Mouse (Mus musculus): ENCODE results near the gene Atg101. TPM values are rescaled to one million over a fixed set of nuclear protein-coding genes. Genes with fewer than 3 reads are reported as not detected.

Gene Atg101
- polyA plus RNA-seq, 1 experiment = 37.6 TPM

DNA sequence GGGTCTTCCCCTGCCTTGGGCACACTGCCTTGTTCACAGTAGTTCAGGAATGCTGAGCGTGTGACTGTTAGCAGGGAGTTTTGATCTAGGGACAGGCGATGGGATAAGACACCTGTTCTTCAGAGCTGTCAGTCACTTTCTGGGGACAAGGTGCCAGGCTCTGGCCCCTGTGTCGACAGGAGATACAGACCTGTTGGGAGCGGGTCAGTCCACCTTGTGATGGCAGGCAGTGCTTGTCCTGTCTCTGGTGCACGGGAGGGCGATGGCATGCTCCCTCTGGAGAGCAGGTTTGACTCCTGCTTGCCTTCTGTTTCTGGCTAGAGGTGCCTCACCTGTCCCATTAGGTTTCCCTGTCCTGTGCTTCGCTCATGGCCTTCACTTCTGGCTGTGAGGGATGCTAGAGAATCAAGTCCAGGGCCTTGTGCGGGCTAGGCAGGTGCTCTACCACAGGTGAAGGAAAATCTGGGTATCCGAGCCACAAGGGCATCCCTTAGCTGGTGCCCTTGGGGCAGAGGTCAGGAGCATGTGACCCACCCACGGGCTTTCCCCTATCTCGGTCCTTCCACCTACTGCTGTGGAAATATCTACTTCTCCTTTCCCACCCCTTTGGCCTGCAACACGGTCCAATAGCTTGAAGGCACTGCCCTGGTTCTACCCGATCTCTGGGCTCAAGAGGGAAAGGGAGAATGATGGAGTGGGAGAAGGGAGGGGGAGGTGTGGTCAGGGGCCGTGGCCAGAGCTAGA lies 27.4 kb upstream of the Atg101 start:
- TF ChIP-seq CTCF (IDR thresholded peaks at IDR 0.05; ENCODE audit: low read depth, low read length) (no peak), EP300 (IDR thresholded peaks at IDR 0.05; ENCODE audit: insufficient read depth, low read depth, low read length) (no peak), POLR2A (IDR thresholded peaks at IDR 0.05; ENCODE audit: insufficient read depth, low read length) (no peak)
- H3K9me3 ChIP-seq (replicated peaks; ENCODE audit: control insufficient read depth, insufficient read depth, low read length, poor library complexity, severe bottlenecking) = no peaks in the 10 kb centered on the region
- no peak overlapping the region for H3K9ac ChIP-seq (ENCODE audit: low read depth, poor library complexity, severe bottlenecking)
- H3K4me3 ChIP-seq (ENCODE audit: low read depth, low read length) = no peak overlapping the region
- H3K27me3 ChIP-seq (ENCODE audit: control insufficient read depth, insufficient read depth, low read length, poor library complexity, severe bottlenecking) = no peaks in the 10 kb centered on the region
- peaks cover 12% of the 10 kb centered on the region for H3K4me1 ChIP-seq (ENCODE audit: control insufficient read depth, insufficient read depth, low read length)
- no peaks in the 10 kb centered on the region for H3K36me3 ChIP-seq (ENCODE audit: control insufficient read depth, insufficient read depth, low read length, poor library complexity, severe bottlenecking)
- no peak overlapping the region for H3K27ac ChIP-seq (ENCODE audit: insufficient read depth, low read length)

DNA sequence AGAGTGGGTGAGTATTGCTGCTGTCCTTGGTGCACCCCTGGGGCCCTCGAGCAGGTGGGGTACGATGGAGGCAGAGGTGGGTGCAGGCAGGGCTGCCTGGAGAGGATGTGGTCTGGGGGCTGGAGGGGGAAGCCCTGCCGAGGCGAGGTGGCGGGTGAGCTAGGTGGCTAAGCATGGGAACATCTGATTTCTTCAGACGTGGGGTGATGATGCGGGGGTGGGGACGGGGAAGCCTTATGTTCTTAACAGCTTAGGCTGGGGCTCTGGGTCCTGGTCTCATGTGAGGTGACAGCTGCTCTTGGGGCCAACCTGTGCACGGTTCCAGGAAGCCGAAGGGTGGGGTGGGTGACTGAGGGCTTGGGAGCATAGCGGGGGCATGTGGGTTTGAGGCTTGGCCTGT lies 25.7 kb upstream of the Atg101 start:
- H3K4me1 ChIP-seq (ENCODE audit: control insufficient read depth, insufficient read depth, low read length) = peaks cover 14% of the 10 kb centered on the region
- no peak overlapping the region for H3K9ac ChIP-seq (ENCODE audit: low read depth, poor library complexity, severe bottlenecking)
- no peaks in the 10 kb centered on the region for H3K36me3 ChIP-seq (ENCODE audit: control insufficient read depth, insufficient read depth, low read length, poor library complexity, severe bottlenecking)
- H3K4me3 ChIP-seq (ENCODE audit: low read depth, low read length) = no peak overlapping the region
- no peaks in the 10 kb centered on the region for H3K27me3 ChIP-seq (ENCODE audit: control insufficient read depth, insufficient read depth, low read length, poor library complexity, severe bottlenecking)
- no peak overlapping the region for H3K27ac ChIP-seq (ENCODE audit: insufficient read depth, low read length)
- TF ChIP-seq EP300 (IDR thresholded peaks at IDR 0.05; ENCODE audit: insufficient read depth, low read depth, low read length) (no peak), POLR2A (IDR thresholded peaks at IDR 0.05; ENCODE audit: insufficient read depth, low read length) (no peak), CTCF (IDR thresholded peaks at IDR 0.05; ENCODE audit: low read depth, low read length) (no peak)
- no peaks in the 10 kb centered on the region for H3K9me3 ChIP-seq (replicated peaks; ENCODE audit: control insufficient read depth, insufficient read depth, low read length, poor library complexity, severe bottlenecking)

DNA sequence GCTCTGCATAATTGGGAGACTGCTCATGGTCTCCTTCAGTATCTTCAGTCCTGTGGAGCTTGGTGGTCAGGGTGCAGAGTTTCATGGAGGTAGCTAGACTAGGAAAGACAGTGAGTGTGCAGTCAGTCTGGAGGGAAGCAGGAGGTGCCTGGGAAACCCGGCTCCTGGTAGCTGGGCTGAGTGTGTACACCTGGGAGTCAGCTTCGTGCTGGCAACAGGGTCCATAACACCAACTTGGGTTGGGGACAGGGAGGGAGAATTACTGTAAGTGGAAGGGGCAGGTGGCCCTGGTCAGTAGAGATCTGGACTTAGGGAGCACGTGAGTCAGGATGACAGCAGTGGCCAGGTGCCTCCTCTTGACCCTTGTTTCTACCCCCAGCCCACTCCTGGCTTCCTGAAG lies 24.1 kb upstream of the Atg101 start:
- Histone ChIP-seq H3K27ac (ENCODE audit: insufficient read depth, low read length) (no peak overlapping the region), H3K4me1 (ENCODE audit: control insufficient read depth, insufficient read depth, low read length) (peaks cover 14% of the 10 kb centered on the region), H3K27me3 (ENCODE audit: control insufficient read depth, insufficient read depth, low read length, poor library complexity, severe bottlenecking) (no peaks in the 10 kb centered on the region), H3K9me3 (replicated peaks; ENCODE audit: control insufficient read depth, insufficient read depth, low read length, poor library complexity, severe bottlenecking) (no peaks in the 10 kb centered on the region), H3K9ac (ENCODE audit: low read depth, poor library complexity, severe bottlenecking) (no peak overlapping the region), H3K4me3 (ENCODE audit: low read depth, low read length) (no peak overlapping the region), H3K36me3 (ENCODE audit: control insufficient read depth, insufficient read depth, low read length, poor library complexity, severe bottlenecking) (no peaks in the 10 kb centered on the region)
- TF ChIP-seq POLR2A (IDR thresholded peaks at IDR 0.05; ENCODE audit: insufficient read depth, low read length) (no peak), EP300 (IDR thresholded peaks at IDR 0.05; ENCODE audit: insufficient read depth, low read depth, low read length) (no peak), CTCF (IDR thresholded peaks at IDR 0.05; ENCODE audit: low read depth, low read length) (no peak)

DNA sequence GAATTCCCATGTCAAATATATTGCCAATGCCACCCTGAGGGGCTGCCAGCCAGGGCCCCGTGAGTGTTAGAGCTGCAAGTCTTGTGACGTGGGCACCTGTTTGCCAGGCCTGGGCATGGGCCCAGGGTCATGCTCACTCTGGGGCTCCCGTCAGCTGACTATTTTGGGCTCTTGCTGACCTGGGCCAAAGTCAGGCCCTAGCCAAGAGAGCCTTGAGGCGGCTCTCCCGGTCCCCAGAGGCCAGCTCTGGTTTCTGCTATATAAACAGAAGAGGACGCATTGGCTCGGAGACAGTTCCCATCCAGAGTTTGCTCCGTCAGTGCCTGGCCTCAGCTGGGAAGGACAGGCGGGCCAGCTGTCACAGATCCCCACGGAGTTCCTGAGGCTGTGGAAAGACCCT lies 23.7 kb upstream of the Atg101 start:
- no peak overlapping the region for H3K9ac ChIP-seq (ENCODE audit: low read depth, poor library complexity, severe bottlenecking)
- peaks cover 14% of the 10 kb centered on the region for H3K4me1 ChIP-seq (ENCODE audit: control insufficient read depth, insufficient read depth, low read length)
- no peaks in the 10 kb centered on the region for H3K36me3 ChIP-seq (ENCODE audit: control insufficient read depth, insufficient read depth, low read length, poor library complexity, severe bottlenecking)
- no peaks in the 10 kb centered on the region for H3K9me3 ChIP-seq (replicated peaks; ENCODE audit: control insufficient read depth, insufficient read depth, low read length, poor library complexity, severe bottlenecking)
- H3K27ac ChIP-seq (ENCODE audit: insufficient read depth, low read length) = no peak overlapping the region
- no peak overlapping the region for H3K4me3 ChIP-seq (ENCODE audit: low read depth, low read length)
- H3K27me3 ChIP-seq (ENCODE audit: control insufficient read depth, insufficient read depth, low read length, poor library complexity, severe bottlenecking) = no peaks in the 10 kb centered on the region
- TF ChIP-seq CTCF (IDR thresholded peaks at IDR 0.05; ENCODE audit: low read depth, low read length) (no peak), EP300 (IDR thresholded peaks at IDR 0.05; ENCODE audit: insufficient read depth, low read depth, low read length) (no peak), POLR2A (IDR thresholded peaks at IDR 0.05; ENCODE audit: insufficient read depth, low read length) (no peak)

DNA sequence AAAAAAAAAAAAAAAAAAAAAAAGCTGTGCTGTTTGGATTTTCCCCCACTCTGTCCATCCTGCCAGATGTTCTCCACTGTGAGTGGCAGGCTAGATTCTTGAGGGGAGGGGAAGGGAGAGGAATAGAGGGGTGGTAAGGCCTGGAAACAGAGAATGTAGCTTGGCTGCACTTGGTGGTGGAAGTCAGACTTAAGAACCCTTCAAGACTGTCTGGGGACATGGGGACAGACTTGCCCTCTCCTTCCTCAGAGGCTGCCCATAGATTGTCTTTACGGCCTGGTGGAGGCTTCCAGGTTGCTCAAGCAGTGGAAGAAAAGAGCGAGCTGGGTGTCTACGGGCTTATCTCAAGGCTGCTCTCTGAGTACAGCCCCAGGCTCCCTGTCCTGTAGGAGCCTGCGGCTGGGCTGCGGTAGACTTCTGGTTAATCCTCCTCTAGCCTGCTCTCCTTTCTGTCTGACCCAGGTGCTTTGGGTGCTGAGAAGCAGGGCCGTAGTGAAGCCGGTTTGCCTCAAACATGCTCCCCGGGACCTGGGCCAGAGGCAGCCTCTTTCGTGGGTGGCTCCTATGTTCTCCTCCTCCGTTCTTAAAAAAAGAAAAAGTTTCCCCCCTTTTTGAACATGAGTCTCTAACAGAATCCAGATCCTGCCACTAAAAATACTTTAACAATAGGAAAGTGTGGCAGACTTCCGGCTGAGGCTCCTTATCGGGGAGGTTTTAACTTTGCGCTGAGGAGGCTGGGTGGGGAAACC lies 23.0 kb upstream of the Atg101 start:
- Histone ChIP-seq H3K36me3 (ENCODE audit: control insufficient read depth, insufficient read depth, low read length, poor library complexity, severe bottlenecking) (no peaks in the 10 kb centered on the region), H3K9ac (ENCODE audit: low read depth, poor library complexity, severe bottlenecking) (no peak overlapping the region), H3K27ac (ENCODE audit: insufficient read depth, low read length) (no peak overlapping the region), H3K9me3 (replicated peaks; ENCODE audit: control insufficient read depth, insufficient read depth, low read length, poor library complexity, severe bottlenecking) (no peaks in the 10 kb centered on the region), H3K4me1 (ENCODE audit: control insufficient read depth, insufficient read depth, low read length) (peaks cover 13% of the 10 kb centered on the region), H3K27me3 (ENCODE audit: control insufficient read depth, insufficient read depth, low read length, poor library complexity, severe bottlenecking) (no peaks in the 10 kb centered on the region), H3K4me3 (ENCODE audit: low read depth, low read length) (no peak overlapping the region)
- TF ChIP-seq EP300 (IDR thresholded peaks at IDR 0.05; ENCODE audit: insufficient read depth, low read depth, low read length) (no peak), CTCF (IDR thresholded peaks at IDR 0.05; ENCODE audit: low read depth, low read length) (no peak), POLR2A (IDR thresholded peaks at IDR 0.05; ENCODE audit: insufficient read depth, low read length) (no peak)

DNA sequence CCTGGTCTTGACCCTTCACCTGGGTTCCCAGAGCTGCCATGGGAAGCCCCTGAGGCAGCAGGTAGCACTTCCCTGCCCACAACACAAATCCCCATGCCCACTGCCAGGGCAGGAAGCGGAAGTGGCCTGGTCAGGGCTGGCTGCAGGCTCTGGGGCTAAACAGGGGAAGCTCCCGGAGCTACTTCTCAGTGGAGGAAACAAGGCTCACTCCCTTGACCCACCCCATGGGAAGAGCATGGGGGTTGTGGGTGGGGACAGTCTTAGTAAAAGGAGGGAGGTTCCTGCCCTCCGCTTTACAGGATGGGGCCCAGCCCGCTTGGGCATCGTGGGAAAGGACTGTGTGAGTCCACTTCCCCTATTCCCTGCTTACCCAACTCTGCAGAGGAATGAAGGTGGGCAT lies 21.6 kb upstream of the Atg101 start:
- Histone ChIP-seq H3K4me3 (ENCODE audit: low read depth, low read length) (no peak overlapping the region), H3K9ac (ENCODE audit: low read depth, poor library complexity, severe bottlenecking) (no peak overlapping the region), H3K27ac (ENCODE audit: insufficient read depth, low read length) (no peak overlapping the region), H3K27me3 (ENCODE audit: control insufficient read depth, insufficient read depth, low read length, poor library complexity, severe bottlenecking) (no peaks in the 10 kb centered on the region), H3K4me1 (ENCODE audit: control insufficient read depth, insufficient read depth, low read length) (peaks cover 4% of the 10 kb centered on the region), H3K36me3 (ENCODE audit: control insufficient read depth, insufficient read depth, low read length, poor library complexity, severe bottlenecking) (no peaks in the 10 kb centered on the region), H3K9me3 (replicated peaks; ENCODE audit: control insufficient read depth, insufficient read depth, low read length, poor library complexity, severe bottlenecking) (no peaks in the 10 kb centered on the region)
- TF ChIP-seq EP300 (IDR thresholded peaks at IDR 0.05; ENCODE audit: insufficient read depth, low read depth, low read length) (no peak), CTCF (IDR thresholded peaks at IDR 0.05; ENCODE audit: low read depth, low read length) (no peak), POLR2A (IDR thresholded peaks at IDR 0.05; ENCODE audit: insufficient read depth, low read length) (no peak)

Measured in ES-Bruce4 (cell line).